Mouse (Mus musculus): Measurements from ENCODE around the gene Ninl.
"Not testable (repeated sequence)": the region's sequence is repeated elsewhere in the genome, so short reads cannot be mapped to it uniquely, and the experiment has no call there.

- not testable (repeated sequence) for TF ChIP-seq CEBPB (IDR thresholded peaks at IDR 0.05; ENCODE audit: low read depth); CTCF (IDR thresholded peaks at IDR 0.05; ENCODE audit: control insufficient read depth, insufficient read depth, insufficient read length); USF1 (IDR thresholded peaks at IDR 0.05; ENCODE audit: low read depth); MYOD1 (IDR thresholded peaks at IDR 0.05; ENCODE audit: control insufficient read depth, insufficient read length, low read depth); FOSL1 (IDR thresholded peaks at IDR 0.05; ENCODE audit: insufficient read depth, low read length, poor library complexity, severe bottlenecking)
Measured at GRCm38 (mm10) chr2:150908881-150909280, 130.3 kb downstream of the Ninl start.
